Mouse (Mus musculus): ENCODE data around the gene Ect2.

The Ect2 gene

DNA sequence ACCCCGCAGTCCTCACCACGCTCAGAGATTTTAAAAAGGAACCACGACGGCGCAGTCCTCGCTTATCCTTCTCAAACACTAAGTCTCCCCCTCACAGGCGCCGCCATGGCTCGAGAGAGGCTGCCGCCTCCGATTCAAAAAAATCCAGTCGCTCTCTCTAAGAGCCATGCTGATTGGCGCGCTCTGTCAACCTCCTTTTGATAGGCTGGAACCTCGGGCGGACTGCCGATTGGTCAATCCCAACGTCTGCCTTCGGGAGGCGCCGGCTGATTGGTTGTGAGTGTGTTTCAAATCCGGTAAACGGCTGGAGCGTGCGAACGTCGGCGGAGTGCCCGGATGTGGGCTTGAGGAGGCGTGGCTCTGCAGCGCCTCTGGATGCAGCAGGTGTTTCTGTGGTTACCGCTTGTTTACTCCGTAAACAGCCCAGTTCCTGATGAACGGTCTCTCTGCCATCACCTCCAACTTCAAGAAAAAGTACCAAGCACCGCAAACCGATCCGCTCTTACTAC, at the start of gene Ect2:
Gene Ect2 (minus strand): TSS at position 178 of the 509 bp plus-strand sequence.
- peak; percentile 100 for DNase-seq (ENCODE audit: low read depth, low spot score)

DNA sequence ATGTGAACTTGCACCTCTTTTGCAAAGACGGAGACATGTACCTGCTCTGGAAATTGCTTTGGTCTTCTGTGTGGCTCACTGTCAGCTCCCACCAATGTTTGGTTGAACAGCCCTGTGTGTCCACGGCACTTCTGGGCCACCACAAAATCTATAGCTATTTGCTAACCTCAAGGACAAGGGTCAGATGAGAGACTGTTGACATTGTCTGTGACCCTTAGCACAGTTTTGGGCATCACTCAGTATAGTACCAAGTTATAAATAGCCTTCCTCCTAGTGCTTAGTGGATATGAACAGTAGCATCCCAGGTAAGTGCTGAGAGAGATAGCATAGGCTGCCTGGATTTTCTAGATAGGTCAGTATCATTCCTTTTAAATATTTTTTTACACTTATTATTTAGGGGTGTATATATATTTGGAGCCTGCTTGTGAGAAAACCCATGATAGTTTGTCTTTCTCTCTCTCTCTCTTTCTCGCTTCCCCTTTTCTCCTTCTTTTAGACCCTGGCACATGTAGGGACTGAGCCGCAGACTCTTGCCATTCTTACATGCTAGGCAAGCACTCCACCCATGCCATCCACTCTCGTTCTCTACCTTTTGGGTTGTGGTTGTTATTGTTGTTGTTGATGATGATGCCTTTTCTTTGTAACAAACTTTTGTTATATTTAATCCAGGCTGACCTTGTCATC, 48.2 kb upstream of the Ect2 start:
- DNase-seq (ENCODE audit: low read depth, low spot score), result peak; percentile 48

DNA sequence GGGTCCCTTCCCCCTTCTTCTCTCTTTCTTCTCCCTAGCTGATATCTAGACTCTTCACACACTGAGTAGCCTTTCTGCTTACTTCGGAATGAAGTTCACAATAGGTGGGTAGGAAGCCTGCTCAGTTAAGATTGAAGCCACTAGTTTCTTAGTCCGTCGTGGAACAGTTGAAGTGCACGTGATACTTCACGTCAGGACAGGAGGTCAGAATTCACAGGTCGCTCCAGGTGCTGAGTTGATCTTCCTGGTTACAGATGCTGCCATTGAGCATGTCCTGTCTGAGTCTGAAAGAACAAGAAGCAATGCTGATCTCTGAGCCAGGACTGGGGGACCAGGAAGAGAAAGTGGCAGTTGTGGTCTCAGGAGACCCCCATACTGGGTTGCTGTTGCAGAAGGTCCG, 45.4 kb upstream of the Ect2 start:
- no peak for DNase-seq (ENCODE audit: low read depth, low spot score)

DNA sequence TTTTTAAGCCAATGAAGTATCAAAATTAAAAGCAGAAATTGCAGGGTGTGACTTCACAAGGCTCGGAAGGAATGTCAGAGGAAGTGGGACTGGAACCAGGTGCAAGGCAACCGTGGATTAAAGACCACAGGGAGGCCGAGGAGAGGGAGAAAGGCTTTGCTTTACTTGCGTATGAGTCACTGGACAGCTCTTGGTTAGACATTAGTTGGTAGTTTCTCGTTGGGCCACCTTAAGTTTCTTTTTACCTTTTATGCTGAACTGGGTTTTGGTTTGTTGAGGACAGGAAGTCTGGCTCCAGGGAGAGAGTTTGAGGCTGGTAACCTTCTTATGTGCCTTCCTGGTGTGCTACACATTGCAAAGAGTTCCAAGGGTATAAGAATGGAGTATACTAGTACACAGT, 44.1 kb upstream of the Ect2 start:
- no peak for DNase-seq (ENCODE audit: low read depth, low spot score)

DNA sequence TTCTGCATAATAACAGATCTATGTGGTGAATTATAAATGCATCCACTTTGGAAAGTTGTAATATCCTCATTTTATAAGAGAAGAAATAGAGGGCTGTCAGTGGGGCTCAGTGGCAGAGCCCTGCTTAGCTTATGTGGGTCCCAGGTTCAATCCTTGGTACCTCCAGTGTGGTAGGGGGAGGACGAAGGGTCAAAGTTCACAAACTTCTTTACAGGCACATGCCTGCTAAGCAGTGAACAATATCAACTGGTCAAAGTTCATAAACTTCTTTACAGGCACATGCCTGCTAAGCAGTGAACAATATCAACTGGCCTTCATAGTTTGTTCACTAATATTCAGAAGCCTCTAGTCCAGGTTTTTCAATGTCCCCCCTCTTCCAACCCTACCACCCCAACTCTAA, 42.9 kb upstream of the Ect2 start:
- DNase-seq (ENCODE audit: low read depth, low spot score), result no peak

DNA sequence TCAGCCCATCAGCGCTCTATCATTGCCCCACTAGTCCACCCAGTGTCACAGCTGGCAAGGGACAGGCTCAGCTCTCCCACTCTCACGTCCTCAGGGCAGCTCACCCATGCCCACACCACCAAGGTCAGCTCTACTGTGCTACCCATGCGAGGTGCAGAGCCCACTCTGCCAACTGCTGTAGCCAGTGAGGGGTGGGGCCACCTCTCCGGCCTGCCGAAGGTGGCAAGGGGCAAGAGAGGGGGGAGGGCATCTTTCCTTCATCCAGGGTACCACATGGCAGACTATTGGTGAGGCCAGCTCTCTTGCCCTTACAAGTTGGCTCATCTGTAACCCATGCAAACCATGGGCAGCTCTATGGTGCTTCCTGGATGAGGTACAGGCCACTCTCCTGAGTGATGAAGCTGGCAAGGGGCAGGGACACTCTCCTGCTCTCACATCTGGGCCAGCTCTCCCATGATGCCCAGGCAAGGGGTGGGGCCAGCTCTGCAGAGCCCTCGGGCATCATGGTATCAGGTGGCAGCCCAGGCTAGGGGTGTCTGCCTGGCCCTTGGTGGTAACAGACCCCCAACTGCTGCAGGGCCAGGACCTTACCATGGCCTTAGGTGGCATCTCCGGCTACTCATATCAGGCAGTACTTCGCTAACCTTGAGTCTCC, 42.0 kb upstream of the Ect2 start:
- no peak for DNase-seq (ENCODE audit: low read depth, low spot score)

DNA sequence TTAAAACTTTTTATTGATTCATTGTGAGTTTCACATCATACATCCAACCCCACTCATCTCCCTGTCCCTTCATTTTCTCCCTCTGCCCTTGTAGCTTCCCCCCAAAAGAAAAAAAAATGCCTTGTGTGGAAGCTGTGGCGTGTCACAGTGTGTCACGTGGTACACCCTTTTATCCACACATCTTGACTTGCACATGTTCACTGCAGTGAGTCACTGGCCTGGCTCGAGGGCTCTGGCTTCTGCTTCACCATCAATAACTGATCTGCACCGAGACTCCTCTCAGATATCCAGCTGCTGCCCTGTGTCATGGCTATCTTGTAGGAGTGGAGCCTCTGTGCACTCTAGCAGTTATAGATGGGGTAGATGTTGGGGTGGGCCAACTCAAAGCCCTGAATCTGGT, 41.5 kb upstream of the Ect2 start:
- no peak for DNase-seq (ENCODE audit: low read depth, low spot score)

DNA sequence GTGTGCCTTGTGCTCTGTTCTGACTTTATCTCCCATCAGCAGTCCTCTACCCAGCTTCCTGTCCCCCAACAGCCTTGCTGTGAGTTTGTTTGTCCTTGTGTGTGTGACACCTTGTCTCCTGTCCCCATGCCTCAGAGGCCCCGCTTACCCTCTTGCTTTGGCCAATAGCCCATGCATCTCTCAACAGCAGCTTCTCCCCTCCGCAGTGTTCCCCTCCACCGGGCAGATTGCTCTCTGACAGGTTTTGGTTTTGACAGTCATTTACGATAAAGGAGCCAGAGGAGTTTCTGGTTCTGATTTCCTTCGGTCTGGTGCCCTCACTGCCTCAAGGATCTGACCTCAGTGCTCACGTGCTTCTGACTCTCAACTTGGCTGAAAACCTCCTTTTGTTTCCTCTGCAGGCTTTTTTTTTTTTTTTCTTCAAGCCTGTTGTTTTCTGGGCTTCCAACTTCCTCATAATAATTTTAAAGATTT, 40.2 kb upstream of the Ect2 start:
- DNase-seq (ENCODE audit: low read depth, low spot score), result peak; percentile 38

DNA sequence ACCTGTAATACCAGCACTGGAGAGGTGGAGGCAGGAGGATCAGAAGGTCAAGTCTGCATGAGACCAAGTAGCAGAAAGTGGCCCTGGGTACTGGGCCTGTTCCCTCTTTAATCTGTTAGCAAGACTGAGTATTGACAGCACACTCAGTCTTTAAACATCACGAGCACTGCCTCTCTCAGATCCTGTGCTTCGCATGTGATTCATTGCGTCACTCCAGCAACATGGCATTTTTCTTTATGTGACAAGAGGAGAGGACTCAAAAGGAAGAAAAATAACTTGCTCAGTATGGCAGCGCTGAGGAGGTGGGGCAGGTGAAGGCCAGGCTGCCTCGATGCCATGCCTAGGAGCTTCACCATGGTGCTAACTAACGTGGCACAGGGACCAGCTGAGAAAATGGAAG, 38.2 kb upstream of the Ect2 start:
- DNase-seq (ENCODE audit: low read depth, low spot score), result no peak

DNA sequence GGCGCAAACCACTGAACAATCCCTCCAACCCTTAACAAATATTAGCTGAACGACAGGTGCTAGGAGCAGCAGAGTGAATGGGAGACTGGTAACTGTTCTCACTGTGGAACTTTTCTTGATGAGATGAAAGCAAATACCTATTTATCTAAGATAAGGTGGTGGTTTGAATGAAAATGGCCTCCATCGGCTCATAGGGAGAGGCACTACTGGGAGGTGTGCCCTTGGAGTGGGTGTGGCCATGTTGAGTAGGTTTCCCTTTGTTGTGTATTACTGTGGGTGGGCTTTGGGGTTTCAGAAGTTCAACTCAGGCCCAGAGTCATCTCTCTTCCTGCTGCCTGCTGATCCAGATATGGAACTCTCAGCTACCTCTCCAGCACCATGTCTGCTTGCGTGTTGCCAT, 37.2 kb upstream of the Ect2 start:
- no peak for DNase-seq (ENCODE audit: low read depth, low spot score)

DNA sequence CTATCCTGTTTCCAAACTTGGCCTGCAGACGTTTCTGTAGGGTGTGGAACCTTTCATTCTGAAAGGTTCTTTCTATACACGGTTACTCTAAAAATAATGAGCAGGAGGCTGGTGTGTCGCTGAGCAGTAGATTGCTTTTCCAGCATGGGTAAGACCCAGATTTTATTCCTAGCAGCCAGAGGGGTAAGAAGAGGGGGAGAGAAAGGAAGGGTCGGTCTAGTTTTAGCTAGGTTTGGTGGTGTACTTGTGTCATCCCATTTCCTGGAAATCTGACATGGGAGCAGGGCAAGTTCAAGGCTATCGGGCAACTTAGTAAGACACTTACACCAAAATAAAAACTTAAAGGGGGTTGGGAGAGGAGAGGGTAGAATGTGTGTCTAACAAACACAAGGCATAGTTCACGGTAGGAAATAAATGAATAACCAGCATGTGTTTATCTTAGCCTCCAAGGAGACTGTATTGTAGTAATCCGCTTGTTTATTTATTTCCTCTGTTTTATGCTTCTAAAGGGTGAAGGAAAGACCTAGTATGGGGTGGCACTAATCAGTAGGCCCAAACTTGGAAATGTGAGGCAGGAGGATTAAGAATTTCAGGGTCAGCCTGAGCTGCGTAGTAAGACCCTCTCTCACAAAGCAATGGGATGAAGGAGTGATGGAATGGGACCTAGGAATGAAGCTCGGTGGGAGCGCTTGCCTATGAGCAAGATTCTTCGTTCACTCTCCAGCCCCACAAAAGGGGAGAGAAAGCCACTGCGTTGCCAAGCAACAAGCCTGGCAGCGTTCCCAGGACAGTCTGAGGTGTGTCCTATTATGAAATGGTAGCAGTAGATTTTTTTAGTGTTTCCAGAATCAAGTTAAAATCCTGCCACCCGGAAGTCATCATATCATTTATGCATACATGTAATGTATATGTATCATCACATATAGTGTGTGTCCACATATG, 35.9 kb upstream of the Ect2 start:
- DNase-seq (ENCODE audit: low read depth, low spot score), result no peak

DNA sequence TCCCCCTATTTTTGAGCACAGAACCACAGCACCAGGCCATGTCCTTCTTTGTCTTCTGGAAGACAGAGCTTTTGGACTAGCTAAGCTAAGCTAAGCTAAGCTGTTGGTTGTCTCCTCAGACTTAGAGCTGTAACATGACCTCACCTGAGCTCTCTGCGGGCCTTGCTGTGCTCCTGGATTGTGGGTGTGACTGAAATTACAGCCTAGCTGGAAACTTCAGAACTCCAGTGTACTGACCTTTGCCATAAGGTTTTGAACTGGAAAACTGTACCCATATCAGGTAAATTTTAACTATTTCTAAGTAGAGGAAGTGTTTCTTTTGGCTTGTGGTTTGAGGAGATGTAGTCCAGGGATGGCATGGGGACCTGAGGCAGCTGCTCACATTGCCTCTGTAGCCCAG, 34.7 kb upstream of the Ect2 start:
- DNase-seq (ENCODE audit: low read depth, low spot score), result no peak

DNA sequence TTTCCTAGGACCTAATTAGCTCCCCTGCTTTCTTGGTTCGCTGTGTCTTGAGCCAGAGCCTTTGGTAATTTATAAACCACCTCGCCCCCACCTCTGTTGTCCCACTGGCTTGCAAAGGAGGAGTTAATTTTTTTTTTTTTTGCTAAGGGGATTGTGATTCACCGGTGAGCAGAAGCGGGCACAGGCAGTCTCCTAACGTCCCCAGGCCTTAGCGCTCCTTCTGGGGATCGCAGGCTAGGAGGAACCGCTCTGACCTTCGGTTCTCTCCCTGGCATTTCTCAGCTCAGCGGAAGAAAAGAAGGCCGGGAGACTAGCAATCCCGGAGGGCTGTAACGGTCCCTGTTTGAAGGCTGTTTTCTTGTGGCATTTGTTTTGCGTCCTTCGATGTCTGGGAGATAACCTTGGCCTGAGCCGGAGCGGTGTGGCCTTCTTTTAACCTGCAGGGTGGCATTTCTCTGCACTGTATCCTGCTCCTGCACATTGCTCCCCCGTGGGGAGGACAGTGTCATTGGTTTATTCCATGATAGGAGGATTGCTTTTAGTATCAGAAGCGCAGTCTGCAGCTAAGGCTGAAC, 30.0 kb upstream of the Ect2 start:
- no peak for DNase-seq (ENCODE audit: low read depth, low spot score)

DNA sequence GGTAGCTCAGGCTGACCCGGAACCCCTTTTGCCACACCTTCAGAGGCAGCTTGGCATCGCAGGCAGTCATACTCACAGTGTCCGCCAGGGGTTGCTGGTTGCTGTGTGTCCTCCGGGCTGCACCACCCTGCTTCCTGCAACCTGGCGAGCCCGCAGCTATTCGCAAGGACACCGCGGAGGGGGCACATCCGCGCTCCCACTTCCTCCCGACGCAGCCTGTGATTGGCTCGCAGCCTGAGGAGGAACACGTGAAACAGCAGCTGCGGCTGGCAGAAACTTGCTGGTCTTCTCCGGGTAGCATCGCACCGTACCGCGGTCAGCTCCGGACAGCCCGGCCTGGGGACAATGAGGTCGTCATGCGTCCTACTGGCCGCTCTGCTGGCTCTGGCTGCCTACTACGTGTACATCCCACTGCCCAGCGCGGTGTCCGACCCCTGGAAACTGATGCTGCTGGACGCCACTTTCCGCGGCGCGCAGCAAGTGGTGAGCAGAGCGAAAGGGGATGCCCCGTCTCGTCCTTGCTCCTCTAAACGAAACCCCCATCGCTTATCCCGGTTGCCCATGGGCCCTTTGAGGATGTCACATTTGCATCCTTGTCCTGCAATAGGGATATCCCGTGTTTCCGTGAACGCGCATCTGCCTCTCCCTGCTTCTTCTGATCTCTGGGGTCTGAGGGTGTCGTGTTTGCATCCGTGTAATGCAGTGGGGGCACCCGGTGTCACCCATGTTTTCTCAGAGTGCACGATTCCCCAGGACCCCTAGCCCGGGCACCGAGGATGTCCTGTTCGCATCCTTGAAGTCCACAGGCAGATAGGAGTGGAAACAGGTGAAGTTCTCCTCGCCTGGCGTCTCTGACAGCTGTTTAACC, 29.3 kb upstream of the Ect2 start, which contains the start of gene Nceh1:
Gene Nceh1 (plus strand): TSS at position 233 of the 868 bp plus-strand sequence.
- DNase-seq (ENCODE audit: low read depth, low spot score), result peak; percentile 96

DNA sequence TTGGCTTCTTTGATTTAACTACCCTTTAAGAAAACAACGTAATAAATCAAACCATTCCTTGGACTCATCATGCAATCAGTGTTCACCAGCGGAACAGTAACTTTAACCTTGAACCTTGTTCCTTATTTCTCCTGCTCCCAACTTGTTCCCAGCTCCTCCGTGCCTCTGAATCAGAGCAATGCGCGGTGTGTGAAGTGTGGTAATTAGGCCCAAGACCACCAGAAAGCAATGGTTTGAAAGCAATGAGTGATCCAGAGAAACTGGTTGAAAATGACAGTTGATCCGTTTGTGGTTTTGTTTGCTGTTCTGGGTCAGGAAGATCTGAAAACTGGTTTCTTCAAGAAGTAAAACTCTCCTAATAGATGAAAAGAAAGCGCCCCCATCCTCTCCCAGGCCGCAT, 26.0 kb upstream of the Ect2 start:
- DNase-seq (ENCODE audit: low read depth, low spot score), result no peak

DNA sequence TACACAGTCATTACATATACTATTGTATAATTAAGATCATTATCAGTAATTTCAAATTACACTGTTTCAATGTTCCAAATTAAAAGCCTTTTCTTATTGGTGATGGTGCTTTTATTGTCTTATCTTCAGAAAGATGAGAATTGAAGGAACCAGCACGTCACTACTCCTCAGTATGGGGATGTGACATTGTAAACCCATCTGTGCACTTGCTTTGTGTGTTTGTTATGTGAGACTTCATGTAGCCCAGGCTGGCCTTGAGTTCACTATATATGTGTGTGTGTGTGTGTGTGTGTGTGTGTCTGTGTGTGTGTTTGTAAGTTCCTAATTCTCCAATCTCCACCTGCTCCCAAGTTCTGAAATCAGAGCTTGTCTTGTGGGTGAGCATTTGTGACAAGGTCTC, 16.6 kb upstream of the Ect2 start:
- DNase-seq (ENCODE audit: low read depth, low spot score), result no peak

DNA sequence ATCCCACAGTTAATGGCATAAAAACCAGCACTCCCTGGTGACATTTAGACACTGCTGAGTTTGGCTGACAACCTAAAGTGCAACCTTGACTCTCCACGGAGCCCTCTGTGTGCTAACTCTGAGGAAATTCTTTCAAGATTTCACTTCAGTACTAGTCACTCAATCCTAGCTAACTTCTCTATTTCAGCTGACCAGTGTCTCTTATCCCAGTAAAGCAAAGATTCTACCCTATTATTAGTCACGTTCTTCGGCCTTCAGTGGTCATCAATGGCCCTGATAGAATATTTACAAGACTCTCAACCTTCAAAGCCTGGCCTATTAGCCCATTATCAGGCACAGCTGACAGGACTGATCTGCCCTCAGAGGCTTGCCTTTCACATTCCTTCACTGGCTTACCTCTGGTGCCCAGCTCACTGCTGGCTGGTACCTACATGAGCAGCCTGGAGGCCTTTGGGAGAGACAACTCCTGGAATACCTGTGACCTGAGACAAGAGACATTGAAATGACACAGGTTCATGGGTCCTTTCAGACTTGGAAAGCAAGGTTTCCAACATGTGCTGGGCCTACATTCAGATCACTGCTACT, 11.9 kb upstream of the Ect2 start:
- no peak for DNase-seq (ENCODE audit: low read depth, low spot score)

DNA sequence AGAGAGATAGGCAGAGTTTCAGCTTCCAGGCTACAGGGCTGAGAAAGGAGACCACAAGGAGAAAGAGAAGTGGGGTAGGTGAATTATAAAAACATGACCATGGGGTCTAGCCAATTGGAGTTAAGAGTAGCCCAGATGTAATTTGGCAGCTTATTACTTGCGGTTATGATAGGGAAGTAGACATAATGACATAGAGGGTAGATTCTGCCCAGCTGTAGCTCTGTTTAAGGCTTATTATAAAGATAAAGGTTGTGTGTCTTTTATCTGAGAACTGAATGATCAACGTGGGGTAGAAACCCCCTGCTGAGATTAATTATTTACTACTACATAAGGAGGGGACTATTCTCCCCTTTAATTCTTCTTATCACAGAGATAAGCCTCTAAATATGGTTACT, 8.7 kb upstream of the Ect2 start:
- no peak for DNase-seq (ENCODE audit: low read depth, low spot score)

DNA sequence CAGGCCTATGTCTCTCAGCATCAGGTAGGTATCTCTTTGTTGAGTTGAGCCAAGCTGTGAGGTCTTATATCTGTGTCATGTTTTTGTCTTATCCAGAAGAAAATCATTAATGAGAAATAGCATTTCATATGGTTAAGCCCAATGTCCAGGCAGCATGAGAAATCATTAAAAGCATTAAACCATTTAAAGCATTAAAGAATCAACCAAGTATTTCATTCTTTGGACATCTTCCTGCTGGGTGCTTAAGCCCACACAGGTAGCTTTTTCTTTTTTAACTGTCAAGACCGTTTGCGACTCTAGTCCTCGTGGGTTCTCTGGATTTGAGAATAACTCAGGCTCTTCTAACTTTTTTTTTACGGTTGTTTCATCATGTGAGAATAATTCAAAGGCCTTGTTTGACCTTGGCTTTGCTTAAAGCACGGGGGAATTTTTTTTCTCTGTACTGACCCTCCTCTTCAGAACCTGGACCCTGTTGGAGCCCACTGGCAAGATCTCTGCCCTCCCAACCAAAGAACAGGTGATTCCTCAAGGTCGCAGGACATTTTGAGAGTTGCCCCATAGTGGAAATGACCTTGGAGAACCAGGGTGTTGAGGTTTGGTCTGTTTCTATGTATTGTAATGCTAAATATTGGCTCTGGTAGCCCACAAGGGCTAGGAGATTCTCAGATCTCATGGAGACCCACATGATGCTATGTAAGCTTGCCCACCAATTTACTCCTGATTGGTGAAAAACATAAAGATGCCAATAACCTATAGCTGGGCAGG, 8.1 kb upstream of the Ect2 start:
- DNase-seq (ENCODE audit: low read depth, low spot score), result no peak

DNA sequence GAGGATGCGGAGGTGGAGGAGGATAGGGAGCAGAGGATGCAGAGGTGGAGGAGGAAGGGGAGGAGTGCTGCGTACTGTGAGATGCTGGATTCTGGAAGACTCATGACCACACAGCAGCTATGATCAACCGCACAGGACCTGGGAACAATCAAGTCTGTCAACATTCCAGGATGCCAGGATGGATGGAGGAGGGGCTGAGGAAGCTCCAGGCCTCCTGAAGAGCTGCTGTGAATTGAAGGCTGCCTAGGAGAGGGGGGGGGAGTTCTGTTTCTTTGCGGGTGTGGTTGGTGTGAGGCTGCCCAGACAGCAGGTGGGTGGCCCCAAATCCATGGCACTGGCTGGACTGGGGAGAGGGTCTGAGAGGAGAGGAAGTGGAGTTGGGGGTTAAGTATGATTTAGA, 5.2 kb upstream of the Ect2 start:
- DNase-seq (ENCODE audit: low read depth, low spot score), result no peak
